Mouse (Mus musculus) embryonic facial prominence, embryonic 14.5 days (tissue): Measurements from ENCODE around the gene Cwc25. TPM values are rescaled to one million over a fixed set of nuclear protein-coding genes. Genes with fewer than 3 reads are reported as not detected.

Experiments
- ATAC-seq: fragments of 200-750 bp; cut with Nextera tagmentation; 2 replicates; pipeline ENCODE4 v1.8.0; 2017; ENCODE audit warnings: low read depth, moderate number of reproducible peaks, moderate TSS enrichment
- DNase-seq: peaks from one replicate; pipeline ENCODE4 v3.0.0-alpha.2; 2015; ENCODE audit warnings: low spot score
- H3K27ac ChIP-seq: fragments of 300-500 bp; sonication (generic); replicated peaks from 2 replicates; pipeline ENCODE4 v1.5.1; 2014; ENCODE audit warnings: low read depth, mild to moderate bottlenecking, low read length, moderate library complexity
- H3K27me3 ChIP-seq: fragments of 300-500 bp; sonication (generic); replicated peaks from 2 replicates; pipeline ENCODE4 v1.6.1; 2014; ENCODE audit warnings: low read length; ENCODE audit not compliant: control insufficient read depth, insufficient read depth
- H3K36me3 ChIP-seq: fragments of 300-500 bp; sonication (generic); 2 replicates; pipeline ENCODE4 v1.6.1; 2014; ENCODE audit warnings: low read length, mixed read lengths; ENCODE audit not compliant: control insufficient read depth, insufficient read depth
- H3K4me1 ChIP-seq: fragments of 300-500 bp; sonication (generic); 2 replicates; pipeline ENCODE4 v1.6.1; 2014; ENCODE audit warnings: antibody characterized with exemption, low read length; ENCODE audit not compliant: control insufficient read depth, insufficient read depth
- H3K4me2 ChIP-seq: fragments of 300-500 bp; sonication (generic); 2 replicates; pipeline ENCODE4 v1.6.1; 2014; ENCODE audit warnings: low read depth, mild to moderate bottlenecking, low read length, moderate library complexity, mixed read lengths
- H3K4me3 ChIP-seq: fragments of 300-500 bp; sonication (generic); 2 replicates; pipeline ENCODE4 v1.5.1; 2014; ENCODE audit warnings: low read depth, mild to moderate bottlenecking, low read length
- H3K9ac ChIP-seq: fragments of 300-500 bp; sonication (generic); 2 replicates; pipeline ENCODE4 v1.6.1; 2014; ENCODE audit warnings: low read depth, mild to moderate bottlenecking, low read length, moderate library complexity, mixed read lengths
- H3K9me3 ChIP-seq: fragments of 300-500 bp; sonication (generic); 2 replicates; pipeline ENCODE4 v1.6.1; 2016; ENCODE audit warnings: low read length; ENCODE audit not compliant: control insufficient read depth
- WGBS: fragments of 180-500 bp; shearing (Covaris S2); extraction: QIAGEN DNeasy Blood & Tissue Kit; methylation state at CpG from one replicate; pipeline ENCODE4 v1.1.7; 2014; 5-methylcytosine and 5-hydroxymethylcytosine counted together
- polyA plus RNA-seq: library from polyadenylated mRNA; unstranded; fragments of >200 nt; fragmentation: Nextera tagmentation; extraction: Ambion mirVana; gene quantifications from 2 replicates; pipeline ENCODE4 v1.2.1, GENCODE M21; 2014

Gene Cwc25
- polyA plus RNA-seq, 1 experiment from 2014 or later: 10.3 TPM

- Histone ChIP-seq H3K4me1 (no peaks in the 10 kb centered on the region), H3K9ac (no peak overlapping the region), H3K4me2 (no peak overlapping the region), H3K9me3 (no peaks in the 10 kb centered on the region), H3K36me3 (peaks cover 90% of the 10 kb centered on the region), H3K27ac (no peak overlapping the region), H3K4me3 (no peak overlapping the region), H3K27me3 (no peaks in the 10 kb centered on the region)
- no peak for ATAC-seq
- no peak for DNase-seq
- WGBS: 74% methylated on average over 15 of the region's 15 CpGs
Measured at GRCm38 (mm10) chr11:97718281-97718860, 48.0 kb downstream of the Cwc25 start.

GRCm38 (mm10) chr11:97717369-97718280, 48.7 kb downstream of the Cwc25 start:
- Histone ChIP-seq H3K9ac (no peak overlapping the region), H3K4me3 (no peak overlapping the region), H3K36me3 (peaks cover 88% of the 10 kb centered on the region), H3K4me1 (no peaks in the 10 kb centered on the region), H3K4me2 (no peak overlapping the region), H3K27ac (no peak overlapping the region), H3K9me3 (no peaks in the 10 kb centered on the region), H3K27me3 (no peaks in the 10 kb centered on the region)
- DNase-seq (no peak), ATAC-seq (no peak)
- WGBS: 81% methylated on average over 25 of the region's 26 CpGs

GRCm38 (mm10) chr11:97716021-97716420, 50.3 kb downstream of the Cwc25 start:
- Histone ChIP-seq H3K27me3 (no peaks in the 10 kb centered on the region), H3K36me3 (peaks cover 84% of the 10 kb centered on the region), H3K4me2 (no peak overlapping the region), H3K4me1 (no peaks in the 10 kb centered on the region), H3K9ac (no peak overlapping the region), H3K4me3 (no peak overlapping the region), H3K9me3 (no peaks in the 10 kb centered on the region), H3K27ac (no peak overlapping the region)
- ATAC-seq: no peak
- WGBS: 83% methylated on average over 8 of the region's 8 CpGs
- no peak for DNase-seq

- no peaks in the 10 kb centered on the region for H3K4me1 ChIP-seq
- H3K27ac ChIP-seq: peak overlapping the region; percentile 21
- ATAC-seq (no peak), DNase-seq (peak; percentile 23)
- H3K4me2 ChIP-seq: no peak overlapping the region
- no peak overlapping the region for H3K9ac ChIP-seq
- H3K9me3 ChIP-seq: no peaks in the 10 kb centered on the region
- H3K27me3 ChIP-seq: no peaks in the 10 kb centered on the region
- WGBS: 85% methylated on average over 14 of the region's 14 CpGs
- H3K4me3 ChIP-seq: no peak overlapping the region
- H3K36me3 ChIP-seq: peaks cover 76% of the 10 kb centered on the region
Measured at GRCm38 (mm10) chr11:97714784-97715760, 51.3 kb downstream of the Cwc25 start.

GRCm38 (mm10) chr11:97714356-97714755, 52.0 kb downstream of the Cwc25 start:
- WGBS: 100% methylated on average over 3 of the region's 3 CpGs
- DNase-seq: no peak
- H3K9ac ChIP-seq: no peak overlapping the region
- H3K9me3 ChIP-seq: no peaks in the 10 kb centered on the region
- H3K4me2 ChIP-seq: no peak overlapping the region
- no peak overlapping the region for H3K27ac ChIP-seq
- H3K27me3 ChIP-seq: no peaks in the 10 kb centered on the region
- peaks cover 70% of the 10 kb centered on the region for H3K36me3 ChIP-seq
- no peak for ATAC-seq
- H3K4me3 ChIP-seq: no peak overlapping the region
- H3K4me1 ChIP-seq: no peaks in the 10 kb centered on the region

GRCm38 (mm10) chr11:97713896-97714295, 52.5 kb downstream of the Cwc25 start:
- Histone ChIP-seq H3K27ac (no peak overlapping the region), H3K4me1 (no peaks in the 10 kb centered on the region)
- WGBS: 87% methylated on average over 8 of the region's 8 CpGs

GRCm38 (mm10) chr11:97712286-97712685, 54.1 kb downstream of the Cwc25 start:
- no peak overlapping the region for H3K4me3 ChIP-seq
- no peaks in the 10 kb centered on the region for H3K9me3 ChIP-seq
- no peak overlapping the region for H3K27ac ChIP-seq
- H3K4me2 ChIP-seq: no peak overlapping the region
- H3K4me1 ChIP-seq: no peaks in the 10 kb centered on the region
- no peaks in the 10 kb centered on the region for H3K27me3 ChIP-seq
- DNase-seq (no peak), ATAC-seq (no peak)
- H3K36me3 ChIP-seq: peaks cover 70% of the 10 kb centered on the region
- no peak overlapping the region for H3K9ac ChIP-seq
- 92% methylated on average over 15 of the region's 15 CpGs for WGBS

More at GRCm38 (mm10) chr11:97713896-97714295, 52.5 kb downstream of the Cwc25 start:
- Histone ChIP-seq H3K4me3 (no peak overlapping the region), H3K36me3 (peaks cover 70% of the 10 kb centered on the region), H3K4me2 (no peak overlapping the region), H3K9ac (no peak overlapping the region), H3K27me3 (no peaks in the 10 kb centered on the region), H3K9me3 (no peaks in the 10 kb centered on the region)
- DNase-seq: no peak
- no peak for ATAC-seq

GRCm38 (mm10) chr11:97711200-97711900, 55.0 kb downstream of the Cwc25 start:
- Histone ChIP-seq H3K4me1 (no peaks in the 10 kb centered on the region), H3K36me3 (peaks cover 71% of the 10 kb centered on the region), H3K27me3 (no peaks in the 10 kb centered on the region), H3K9me3 (no peaks in the 10 kb centered on the region), H3K4me2 (no peak overlapping the region), H3K9ac (no peak overlapping the region), H3K27ac (no peak overlapping the region), H3K4me3 (no peak overlapping the region)
- WGBS: 76% methylated on average over 13 of the region's 13 CpGs
- no peak for DNase-seq
- ATAC-seq: no peak
